10 mouse cellular contexts compared by ENCODE assay signal in the genomic region with DNA sequence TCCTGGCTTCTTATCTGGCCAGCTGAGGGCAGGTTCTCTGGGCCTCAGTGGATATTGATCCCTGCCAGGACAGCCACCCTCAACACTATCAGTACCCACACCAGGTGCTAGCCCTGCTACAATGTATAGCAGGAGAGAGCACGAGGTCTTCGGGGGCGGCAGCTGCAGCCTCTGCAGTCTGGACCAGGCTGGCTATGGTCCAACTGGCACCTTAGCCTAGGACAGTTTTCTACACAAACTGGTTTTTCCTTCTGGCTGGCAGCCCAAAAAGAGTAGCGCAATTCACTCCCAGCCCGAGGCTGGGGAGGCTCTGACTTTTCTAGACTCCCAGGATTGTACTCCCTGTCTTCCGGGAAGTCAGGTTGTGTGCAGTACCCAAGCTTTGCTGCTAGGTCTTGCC. TPM values are rescaled to one million over a fixed set of nuclear protein-coding genes. Genes with fewer than 3 reads are reported as not detected.
DNase-seq lines count a peak whose midpoint lies in the region; ATAC-seq and TF ChIP-seq lines count a peak whose summit lies in the region.
"Had no signal": no experiment of that assay in that cellular context is flagged by ENCODE, and none has a peak within 500 bp of the region (broad histone marks: within the 10 kb centered on the region; RNA-seq: fewer than 3 reads in every experiment).

No protein-coding gene starts in this region.

- no peak for ATAC-seq in hindbrain, embryonic 15.5 days (ENCODE audit: low FRiP score, low read depth)
- no peak for ATAC-seq in hindbrain, embryonic 11.5 days (ENCODE audit: low FRiP score)

- H3K4me1 ChIP-seq in hindbrain, embryonic 15.5 days (replicated peaks) = peaks cover 38% of the 10 kb centered on the region
- peaks cover 16% of the 10 kb centered on the region for H3K4me1 ChIP-seq in hindbrain, embryonic 11.5 days (replicated peaks; ENCODE audit: control insufficient read depth, insufficient read depth, low read length)

- H3K36me3 ChIP-seq in hindbrain, embryonic 15.5 days = no peaks in the 10 kb centered on the region
- no peaks in the 10 kb centered on the region for H3K36me3 ChIP-seq in hindbrain, embryonic 11.5 days (ENCODE audit: control insufficient read depth, insufficient read depth, low read length)
- H3K36me3 ChIP-seq: G1E; midbrain, embryonic 12.5 days had no signal

- no peak overlapping the region for H3K4me3 ChIP-seq in hindbrain, embryonic 15.5 days
- H3K4me3 ChIP-seq in hindbrain, embryonic 11.5 days (ENCODE audit: low read depth, low read length) = no peak overlapping the region

- H3K27ac ChIP-seq in hindbrain, embryonic 15.5 days (replicated peaks) = no peak overlapping the region
- no peak overlapping the region for H3K27ac ChIP-seq in hindbrain, embryonic 11.5 days (ENCODE audit: low read depth, low read length)
- H3K27ac ChIP-seq: midbrain, embryonic 12.5 days had no signal

- no peak overlapping the region for H3K9ac ChIP-seq in hindbrain, embryonic 15.5 days
- no peak overlapping the region for H3K9ac ChIP-seq in hindbrain, embryonic 11.5 days (ENCODE audit: low read depth, low read length)

- TF ChIP-seq CTCF in brain, embryonic 14.5 days (IDR thresholded peaks at IDR 0.05; ENCODE audit: borderline replicate concordance, extremely low read depth, insufficient read depth, insufficient read length) = no peak

- H3K4me2 ChIP-seq in hindbrain, embryonic 15.5 days = peak overlapping the region; percentile 68; the same call in 1 of the 2 replicates
- no peak overlapping the region for H3K4me2 ChIP-seq in hindbrain, embryonic 11.5 days (replicated peaks; ENCODE audit: low read depth, low read length)

- DNase-seq in hindbrain, embryonic 11.5 days (ENCODE audit: low spot score) = no peak
- DNase-seq in brain, embryonic 14.5 days (ENCODE audit: low read depth) = peak; percentile 79
- DNase-seq in kidney, adult 9 months = peak; percentile 63
- DNase-seq in lung, postnatal 25 days (ENCODE audit: low spot score) = peak; percentile 62
- DNase-seq in embryo, embryonic 9.5 days (ENCODE audit: extremely low spot score) = no peak
- no peak for DNase-seq in layer of hippocampus, postnatal 36 days
- DNase-seq in T-cell, adult 2 months (ENCODE audit: low spot score) = no peak

- H3K9me3 ChIP-seq in hindbrain, embryonic 15.5 days = no peaks in the 10 kb centered on the region
- no peaks in the 10 kb centered on the region for H3K9me3 ChIP-seq in hindbrain, embryonic 11.5 days (ENCODE audit: control insufficient read depth, low read length)
- H3K9me3 ChIP-seq: G1E; midbrain, embryonic 12.5 days had no signal

- H3K27me3 ChIP-seq in hindbrain, embryonic 15.5 days = no peaks in the 10 kb centered on the region
- H3K27me3 ChIP-seq in hindbrain, embryonic 11.5 days (ENCODE audit: control insufficient read depth, insufficient read depth, low read length) = peaks cover 15% of the 10 kb centered on the region

- no peak for TF ChIP-seq POLR2A in brain, embryonic 14.5 days (IDR thresholded peaks at IDR 0.05; ENCODE audit: borderline replicate concordance, extremely low read depth, insufficient read depth, insufficient read length, poor library complexity, severe bottlenecking)

- 38% methylated on average over 6 of the region's 6 CpGs for WGBS in hindbrain, embryonic 15.5 days
- 72% methylated on average over 6 of the region's 6 CpGs for WGBS in hindbrain, embryonic 11.5 days

RNA-seq across cellular contexts. Expression of gene Cx3cl1, which starts 0.9 kb away (rescaled TPM):
- 38.3 and 46.3 TPM in 2 replicates for polyA plus RNA-seq in hindbrain, embryonic 15.5 days (2015; fragmentation: Nextera tagmentation; extraction: Ambion mirVana)
- polyA plus RNA-seq in hindbrain, embryonic 11.5 days (2014; fragmentation: Nextera tagmentation; extraction: Ambion mirVana) = 9.9 and 10.9 TPM in 2 replicates
- polyA plus RNA-seq in brain, embryonic 14.5 days (2012; rRNA removed) = 23.9 and 28.2 TPM in 2 replicates
- 100 to 1,000 TPM; 425 TPM for total RNA-seq in layer of hippocampus, postnatal 36 days (2021)
- polyA plus RNA-seq: G1E had no signal

RNA-seq across cellular contexts. Expression of gene Ccl22, which starts 25.6 kb away (rescaled TPM):
- not detected in 2 replicates for polyA plus RNA-seq in hindbrain, embryonic 15.5 days (2015; fragmentation: Nextera tagmentation; extraction: Ambion mirVana)
- polyA plus RNA-seq in hindbrain, embryonic 11.5 days (2014; fragmentation: Nextera tagmentation; extraction: Ambion mirVana) = not detected in 2 replicates
- polyA plus RNA-seq in brain, embryonic 14.5 days (2012; rRNA removed) = 0.04 TPM in 2 replicates
- total RNA-seq in layer of hippocampus, postnatal 36 days (2021) = not detected
- polyA plus RNA-seq: midbrain, embryonic 12.5 days had no signal

RNA-seq across cellular contexts. Expression of gene Ccl17, which starts 39.3 kb away (rescaled TPM):
- polyA plus RNA-seq in hindbrain, embryonic 15.5 days (2015; fragmentation: Nextera tagmentation; extraction: Ambion mirVana) = 0.46 and 0.87 TPM in 2 replicates
- polyA plus RNA-seq in hindbrain, embryonic 11.5 days (2014; fragmentation: Nextera tagmentation; extraction: Ambion mirVana) = not detected in 2 replicates
- polyA plus RNA-seq in brain, embryonic 14.5 days (2012; rRNA removed) = 0.18 TPM in 1 of 2 replicates, not detected in the other
- total RNA-seq in layer of hippocampus, postnatal 36 days (2021) = 1 to 10 TPM; 3.7 to 4.3 TPM
- total RNA-seq: G1E had no signal
- polyA plus RNA-seq: G1E; midbrain, embryonic 12.5 days had no signal

Comparison
In these comparisons a context has a peak if more than half of its experiments do, and no peak if none do; other contexts are left out.
1. DNase-seq: peak in brain, embryonic 14.5 days (single experiment), kidney, adult 9 months (single experiment) and lung, postnatal 25 days (single experiment); none in hindbrain, embryonic 11.5 days (single experiment), embryo, embryonic 9.5 days (single experiment), layer of hippocampus, postnatal 36 days (0 of 2) and T-cell, adult 2 months (single experiment).